In genomic region chr2:32311443-32312317, GRCm38 (mm10) we compare ENCODE assay signal across 7 mouse cellular contexts. TPM values are rescaled to one million over a fixed set of nuclear protein-coding genes. Genes with fewer than 3 reads are reported as not detected.
DNase-seq lines count a peak whose midpoint lies in the region; ATAC-seq and TF ChIP-seq lines count a peak whose summit lies in the region.

No protein-coding gene starts in this region.

- no peaks in the 10 kb centered on the region for H3K9me3 ChIP-seq in embryonic facial prominence, embryonic 13.5 days
- no peaks in the 10 kb centered on the region for H3K9me3 ChIP-seq in hindbrain, embryonic 16.5 days (ENCODE audit: control insufficient read depth, low read length)

- no peak for TF ChIP-seq CTCF in liver, adult 2 months (IDR thresholded peaks at IDR 0.05; ENCODE audit: low read depth, low read length)

- H3K4me2 ChIP-seq in embryonic facial prominence, embryonic 13.5 days, result peak overlapping the region; percentile 97
- H3K4me2 ChIP-seq in hindbrain, embryonic 16.5 days (ENCODE audit: low read length), result peak overlapping the region; percentile 75

- no peak for DNase-seq in liver, adult 2 months (ENCODE audit: extremely low read depth, low read depth, low spot score)
- DNase-seq in liver, result no peak
- peak; percentile 26 for DNase-seq in neural tube, embryonic 10.5 days (ENCODE audit: extremely low spot score, low spot score)
- DNase-seq in adipocyte (ENCODE audit: low spot score), result no peak
- DNase-seq in yolk sac, embryonic 10.5 days (ENCODE audit: low spot score), result no peak

- H3K4me1 ChIP-seq in liver, adult 2 months (ENCODE audit: control insufficient read depth, insufficient read depth, low read length), result peaks cover 6% of the 10 kb centered on the region
- H3K4me1 ChIP-seq in embryonic facial prominence, embryonic 13.5 days, result peaks cover 57% of the 10 kb centered on the region
- peaks cover 8% of the 10 kb centered on the region for H3K4me1 ChIP-seq in hindbrain, embryonic 16.5 days (ENCODE audit: control insufficient read depth, insufficient read depth, low read depth, low read length)

- WGBS in liver, adult 2 months, result 20% methylated on average over 33 of the region's 42 CpGs
- 7% methylated on average over 40 of the region's 42 CpGs for WGBS in embryonic facial prominence, embryonic 13.5 days
- 17% methylated on average over 29 of the region's 42 CpGs for WGBS in hindbrain, embryonic 16.5 days

- TF ChIP-seq POLR2A in liver, adult 2 months (IDR thresholded peaks at IDR 0.05; ENCODE audit: extremely low read depth, insufficient read depth, low read length), result no peak

- H3K79me2 ChIP-seq in liver, adult 2 months (ENCODE audit: control insufficient read depth, insufficient read depth, low read length), result no peaks in the 10 kb centered on the region

- no peaks in the 10 kb centered on the region for H3K36me3 ChIP-seq in liver, adult 2 months (ENCODE audit: control insufficient read depth, insufficient read depth, low read length)
- peaks cover 55% of the 10 kb centered on the region for H3K36me3 ChIP-seq in embryonic facial prominence, embryonic 13.5 days
- H3K36me3 ChIP-seq in hindbrain, embryonic 16.5 days (ENCODE audit: control insufficient read depth, insufficient read depth, low read length), result peaks cover 27% of the 10 kb centered on the region

- ATAC-seq in embryonic facial prominence, embryonic 13.5 days (ENCODE audit: insufficient number of reproducible peaks, insufficient read depth, low FRiP score, low TSS enrichment, low read depth), result no peak
- ATAC-seq in hindbrain, embryonic 16.5 days, result no peak

- H3K27me3 ChIP-seq in liver, adult 2 months (ENCODE audit: control insufficient read depth, insufficient read depth, low read length), result no peaks in the 10 kb centered on the region
- H3K27me3 ChIP-seq in embryonic facial prominence, embryonic 13.5 days, result no peaks in the 10 kb centered on the region
- no peaks in the 10 kb centered on the region for H3K27me3 ChIP-seq in hindbrain, embryonic 16.5 days (replicated peaks; ENCODE audit: control insufficient read depth, insufficient read depth, low read length)

- H3K9ac ChIP-seq in liver, adult 2 months (ENCODE audit: low read depth, low read length), result peak overlapping the region; percentile 17; the same call in 1 of the 2 replicates
- peak overlapping the region; percentile 88 for H3K9ac ChIP-seq in embryonic facial prominence, embryonic 13.5 days
- peak overlapping the region; percentile 61 for H3K9ac ChIP-seq in hindbrain, embryonic 16.5 days (ENCODE audit: low read depth, low read length)

- peak overlapping the region; percentile 22; the same call in 1 of the 2 replicates for H3K4me3 ChIP-seq in liver, adult 2 months (ENCODE audit: insufficient read depth, low read depth, low read length)
- H3K4me3 ChIP-seq in embryonic facial prominence, embryonic 13.5 days, result peak overlapping the region; percentile 71
- H3K4me3 ChIP-seq in hindbrain, embryonic 16.5 days (ENCODE audit: low read length), result peak overlapping the region; percentile 43

- no peak overlapping the region for H3K27ac ChIP-seq in liver, adult 2 months (replicated peaks; ENCODE audit: insufficient read depth, low read depth, low read length)
- peak overlapping the region; percentile 73 for H3K27ac ChIP-seq in embryonic facial prominence, embryonic 13.5 days
- no peak overlapping the region; the same call in 1 of the 2 replicates for H3K27ac ChIP-seq in hindbrain, embryonic 16.5 days (ENCODE audit: low read depth, low read length)

RNA-seq across cellular contexts. Expression of gene Swi5, which starts 23.8 kb away (rescaled TPM):
- total RNA-seq in liver, adult 2 months (2014; rRNA removed), result 313 and 384 TPM in 2 replicates
- polyA plus RNA-seq in liver, adult 2 months (2012; rRNA removed), result 171 and 203 TPM in 2 replicates
- polyA plus RNA-seq in embryonic facial prominence, embryonic 13.5 days (2015; fragmentation: Nextera tagmentation; extraction: Ambion mirVana), result 497 and 538 TPM in 2 replicates
- 378 and 447 TPM in 2 replicates for polyA plus RNA-seq in hindbrain, embryonic 16.5 days (2015; fragmentation: Nextera tagmentation; extraction: Ambion mirVana)

RNA-seq across cellular contexts. Expression of gene Golga2, which starts 24.5 kb away (rescaled TPM):
- 16.0 and 17.1 TPM in 2 replicates for total RNA-seq in liver, adult 2 months (2014; rRNA removed)
- 13.4 and 17.0 TPM in 2 replicates for polyA plus RNA-seq in liver, adult 2 months (2012; rRNA removed)
- 25.6 and 31.2 TPM in 2 replicates for polyA plus RNA-seq in embryonic facial prominence, embryonic 13.5 days (2015; fragmentation: Nextera tagmentation; extraction: Ambion mirVana)
- 25.5 and 30.1 TPM in 2 replicates for polyA plus RNA-seq in hindbrain, embryonic 16.5 days (2015; fragmentation: Nextera tagmentation; extraction: Ambion mirVana)

RNA-seq across cellular contexts. Expression of gene Ciz1, which starts 40.4 kb away (rescaled TPM):
- total RNA-seq in liver, adult 2 months (2014; rRNA removed), result 9.5 and 10.0 TPM in 2 replicates
- 47.1 and 71.7 TPM in 2 replicates for polyA plus RNA-seq in liver, adult 2 months (2012; rRNA removed)
- polyA plus RNA-seq in embryonic facial prominence, embryonic 13.5 days (2015; fragmentation: Nextera tagmentation; extraction: Ambion mirVana), result 48.6 and 54.2 TPM in 2 replicates
- polyA plus RNA-seq in hindbrain, embryonic 16.5 days (2015; fragmentation: Nextera tagmentation; extraction: Ambion mirVana), result 41.1 and 57.5 TPM in 2 replicates

RNA-seq across cellular contexts. Expression of gene Dnm1, which starts 41.5 kb away (rescaled TPM):
- total RNA-seq in liver, adult 2 months (2014; rRNA removed), result 0.09 and 0.40 TPM in 2 replicates
- polyA plus RNA-seq in liver, adult 2 months (2012; rRNA removed), result 0.60 and 0.90 TPM in 2 replicates
- 31.9 and 32.4 TPM in 2 replicates for polyA plus RNA-seq in embryonic facial prominence, embryonic 13.5 days (2015; fragmentation: Nextera tagmentation; extraction: Ambion mirVana)
- 71.2 and 79.0 TPM in 2 replicates for polyA plus RNA-seq in hindbrain, embryonic 16.5 days (2015; fragmentation: Nextera tagmentation; extraction: Ambion mirVana)

RNA-seq across cellular contexts. Expression of gene Uck1, which starts 51.7 kb away (rescaled TPM):
- 27.5 and 36.7 TPM in 2 replicates for total RNA-seq in liver, adult 2 months (2014; rRNA removed)
- polyA plus RNA-seq in liver, adult 2 months (2012; rRNA removed), result 66.1 and 96.7 TPM in 2 replicates
- 68.9 and 69.4 TPM in 2 replicates for polyA plus RNA-seq in embryonic facial prominence, embryonic 13.5 days (2015; fragmentation: Nextera tagmentation; extraction: Ambion mirVana)
- polyA plus RNA-seq in hindbrain, embryonic 16.5 days (2015; fragmentation: Nextera tagmentation; extraction: Ambion mirVana), result 99.1 and 101 TPM in 2 replicates

Comparison
In these comparisons a context has a peak if more than half of its experiments do, and no peak if none do; other contexts are left out.
1. H3K9ac ChIP-seq: peak in every context shown above with its lines; median percentile 88 in embryonic facial prominence, embryonic 13.5 days; 61 in hindbrain, embryonic 16.5 days; 17 in liver, adult 2 months.